Comparison of ENCODE assay signal across 28 mouse cellular contexts in genomic region chr3:149360164-149360563, GRCm38 (mm10).
DNase-seq lines count a peak whose midpoint lies in the region; ATAC-seq and TF ChIP-seq lines count a peak whose summit lies in the region.
"Had no signal": no experiment of that assay in that cellular context is flagged by ENCODE, and none has a peak within 500 bp of the region (broad histone marks: within the 10 kb centered on the region; RNA-seq: fewer than 3 reads in every experiment).

No protein-coding gene starts in this region.

- no peak overlapping the region for H3K4me3 ChIP-seq in lung, embryonic 14.5 days (ENCODE audit: low read depth, low read length)
- H3K4me3 ChIP-seq in hindbrain, embryonic 14.5 days (replicated peaks; ENCODE audit: low read length): no peak overlapping the region
- H3K4me3 ChIP-seq: embryonic facial prominence, embryonic 13.5 days; embryonic facial prominence, embryonic 15.5 days; erythroblast, embryonic 14.5 days; forebrain, embryonic 10.5 days; forebrain, embryonic 12.5 days had no signal

- peak; percentile 31 for DNase-seq in heart, adult 11 months
- no peak for DNase-seq in heart, postnatal 36 days
- DNase-seq in lung, embryonic 14.5 days: peak; percentile 24
- no peak for DNase-seq in lung, postnatal 4 days
- DNase-seq in hindbrain, embryonic 14.5 days (ENCODE audit: low spot score): no peak
- DNase-seq: adrenal gland, adult 8-10 months; adrenal gland, postnatal 14 days; adrenal gland, postnatal 36 days; B cell, adult 2 months; cerebellum, adult 11-12 months; cerebellum, adult 2 months; cerebellum, adult 9-10 months; cerebellum, postnatal 10 days; cerebellum, postnatal 25 days; embryo, embryonic 11 days had no signal

- no peak for ATAC-seq in lung, embryonic 14.5 days (ENCODE audit: insufficient read depth)
- peak; percentile 60 for ATAC-seq in megakaryocyte-erythroid progenitor cell, adult 5-6 weeks (replicated peaks; ENCODE audit: low FRiP score, low TSS enrichment, poor library complexity, severe bottlenecking)
- ATAC-seq in hindbrain, embryonic 14.5 days (ENCODE audit: low FRiP score): no peak
- ATAC-seq: activated CD4-positive, CD25-positive, alpha-beta regulatory T cell, adult 4 months; CD4-positive, CD25-positive, alpha-beta regulatory T cell, adult 4 months; forebrain, embryonic 14.5 days; forebrain, embryonic 16.5 days; Patski had no signal

- H3K9ac ChIP-seq in lung, embryonic 14.5 days: no peak overlapping the region
- no peak overlapping the region for H3K9ac ChIP-seq in hindbrain, embryonic 14.5 days
- H3K9ac ChIP-seq: embryonic facial prominence, embryonic 13.5 days; embryonic facial prominence, embryonic 15.5 days; forebrain, embryonic 12.5 days had no signal

- H3K9me3 ChIP-seq in lung, embryonic 14.5 days (ENCODE audit: low read depth, low read length): no peaks in the 10 kb centered on the region
- H3K9me3 ChIP-seq in hindbrain, embryonic 14.5 days (ENCODE audit: control insufficient read depth, low read length): no peaks in the 10 kb centered on the region
- H3K9me3 ChIP-seq: embryonic facial prominence, embryonic 13.5 days; embryonic facial prominence, embryonic 15.5 days; forebrain, embryonic 10.5 days; forebrain, embryonic 12.5 days had no signal

- H3K27me3 ChIP-seq in lung, embryonic 14.5 days (ENCODE audit: insufficient read depth, low read length): no peaks in the 10 kb centered on the region
- H3K27me3 ChIP-seq in hindbrain, embryonic 14.5 days (ENCODE audit: control insufficient read depth, insufficient read depth, low read length): no peaks in the 10 kb centered on the region
- H3K27me3 ChIP-seq: CH12.LX; embryonic facial prominence, embryonic 13.5 days; embryonic facial prominence, embryonic 15.5 days; forebrain, embryonic 12.5 days; Patski had no signal

- intact Hi-C loops in heart, postnatal 36 days (cut with DNase I): no loop called here

- no peak for TF ChIP-seq CTCF in lung, embryonic 14.5 days (IDR thresholded peaks at IDR 0.05; ENCODE audit: low read depth)

- H3K4me2 ChIP-seq in lung, embryonic 14.5 days: no peak overlapping the region
- no peak overlapping the region for H3K4me2 ChIP-seq in hindbrain, embryonic 14.5 days (replicated peaks)
- H3K4me2 ChIP-seq: embryonic facial prominence, embryonic 13.5 days; embryonic facial prominence, embryonic 15.5 days; forebrain, embryonic 12.5 days had no signal

- no peak overlapping the region for H3K27ac ChIP-seq in lung, embryonic 14.5 days (ENCODE audit: low read depth)
- H3K27ac ChIP-seq in hindbrain, embryonic 14.5 days: no peak overlapping the region
- H3K27ac ChIP-seq: embryonic facial prominence, embryonic 13.5 days; embryonic facial prominence, embryonic 15.5 days; forebrain, embryonic 10.5 days; forebrain, embryonic 12.5 days had no signal

- WGBS in lung, embryonic 14.5 days: 60% methylated on average over 2 of the region's 2 CpGs
- 75% methylated on average over 2 of the region's 2 CpGs for WGBS in hindbrain, embryonic 14.5 days

- no peaks in the 10 kb centered on the region for H3K36me3 ChIP-seq in lung, embryonic 14.5 days (ENCODE audit: insufficient read depth)
- H3K36me3 ChIP-seq in hindbrain, embryonic 14.5 days (replicated peaks; ENCODE audit: control insufficient read depth, insufficient read depth): no peaks in the 10 kb centered on the region
- H3K36me3 ChIP-seq: embryonic facial prominence, embryonic 13.5 days; embryonic facial prominence, embryonic 15.5 days; forebrain, embryonic 10.5 days; forebrain, embryonic 12.5 days; G1E had no signal

- no peaks in the 10 kb centered on the region for H3K4me1 ChIP-seq in lung, embryonic 14.5 days (ENCODE audit: insufficient read depth)
- peaks cover 16% of the 10 kb centered on the region for H3K4me1 ChIP-seq in hindbrain, embryonic 14.5 days (replicated peaks; ENCODE audit: control insufficient read depth, insufficient read depth, low read length)

Comparison
In these comparisons a context has a peak if more than half of its experiments do, and no peak if none do; other contexts are left out.
1. DNase-seq: peak in heart, adult 11 months (single experiment) and lung, embryonic 14.5 days (single experiment); none in heart, postnatal 36 days (0 of 2), lung, postnatal 4 days (0 of 2) and hindbrain, embryonic 14.5 days (single experiment).